Mouse (Mus musculus) left cerebral cortex, adult 2 months (tissue): ENCODE measurements at regions not wholly inside any gene's neighbourhood (a gene's known extent, or its start where the extent isn't known, plus 50 kb on each side); places are given as distances from the start of the nearest gene placed in this dataset.

Experiments
- DNase-seq, 2 experiments: peaks; one replicate each; pipeline ENCODE4 v3.0.0; 2021 to 2022; ENCODE audit warnings: low spot score in 2 of 2, mixed read lengths in 1 of 2; ENCODE audit errors: extremely low spot score in 1 of 2
- H3K27ac ChIP-seq: fragments of 200-600 bp; 2 replicates; pipeline ENCODE4 v1.8.1; 2022
- H3K4me3 ChIP-seq: fragments of 200-600 bp; 2 replicates; pipeline ENCODE4 v1.8.1; 2022
- CTCF ChIP-seq: fragments of 200-600 bp; IDR thresholded peaks from 2 replicates; pipeline ENCODE4 v1.8.1; 2022; ENCODE audit warnings: antibody characterized with exemption, mild to moderate bottlenecking, moderate library complexity
- intact Hi-C: fragments of 180-260 bp; cut with DNase I; formaldehyde crosslinking; loops from one replicate; pipeline ENCODE4 v1.15.1; 2025

DNA sequence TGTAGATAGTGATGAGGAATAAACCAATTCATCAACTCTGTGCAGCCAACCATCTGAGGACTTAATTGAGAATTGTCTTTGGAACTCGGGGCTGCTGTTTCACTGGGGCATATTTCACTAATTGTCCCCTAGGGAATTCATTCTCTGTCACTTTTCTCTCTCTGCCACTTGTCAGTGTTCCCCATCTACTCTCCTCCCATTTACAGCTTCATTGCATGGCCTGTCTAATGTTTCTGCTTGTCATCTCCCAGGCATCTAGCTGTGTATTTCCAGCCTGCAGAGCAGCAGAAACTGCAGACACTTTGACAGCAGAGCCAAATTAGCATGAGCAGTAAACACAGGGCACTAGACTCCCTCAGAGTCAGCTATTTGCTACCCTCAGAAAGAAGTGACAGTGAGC is 1105.2 kb downstream of the Ntrk3 start:
- no peak for TF ChIP-seq CTCF
- no peak for DNase-seq
- intact Hi-C loops: no loop called here

DNA sequence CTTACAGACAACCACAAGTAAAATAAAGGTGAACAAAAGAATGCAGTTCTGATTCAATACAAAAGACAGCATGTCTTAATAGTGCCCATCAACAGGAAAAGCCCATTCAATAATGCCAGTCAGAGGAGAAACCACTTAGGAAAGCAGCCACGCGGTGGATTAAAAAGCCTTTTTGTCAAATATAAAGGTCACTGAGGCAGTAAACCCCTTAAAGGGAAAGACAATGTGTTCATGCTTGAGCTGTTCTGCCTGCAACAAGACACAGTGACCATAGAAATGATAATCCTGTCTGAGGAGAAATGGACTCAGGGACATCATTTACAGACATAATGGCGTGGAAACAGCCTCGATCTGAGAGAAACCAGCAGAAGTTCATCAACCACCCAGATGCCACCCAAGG is 1114.3 kb downstream of the Ntrk3 start:
- no peak overlapping the region for H3K4me3 ChIP-seq
- DNase-seq: no peak
- H3K27ac ChIP-seq: no peak overlapping the region
- no peak for TF ChIP-seq CTCF
- intact Hi-C loops: no loop called here

More for the DNA sequence above, 1105.2 kb downstream of the Ntrk3 start:
- Histone ChIP-seq H3K27ac (no peak overlapping the region), H3K4me3 (no peak overlapping the region)

DNA sequence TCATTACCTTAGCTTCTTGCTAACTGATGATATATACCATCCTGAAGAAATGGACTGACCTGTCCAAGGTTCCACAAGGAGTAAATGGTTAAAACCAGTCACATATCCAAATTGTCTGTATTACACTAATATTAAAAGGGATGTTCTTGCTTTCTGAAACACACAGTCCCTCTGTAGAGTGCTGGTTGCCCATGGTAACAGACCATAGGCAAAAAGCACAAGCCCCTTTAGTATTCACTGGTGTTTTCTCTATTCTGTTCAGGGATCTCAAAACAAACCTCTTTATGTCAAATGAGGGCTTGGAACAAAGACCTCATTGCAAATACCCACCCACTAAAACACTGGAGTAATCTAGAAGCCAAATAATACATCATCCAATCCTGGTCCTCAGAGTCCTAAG is 1114.9 kb downstream of the Ntrk3 start:
- Histone ChIP-seq H3K4me3 (no peak overlapping the region), H3K27ac (no peak overlapping the region)
- no peak for TF ChIP-seq CTCF
- intact Hi-C loops: no loop called here
- no peak for DNase-seq

DNA sequence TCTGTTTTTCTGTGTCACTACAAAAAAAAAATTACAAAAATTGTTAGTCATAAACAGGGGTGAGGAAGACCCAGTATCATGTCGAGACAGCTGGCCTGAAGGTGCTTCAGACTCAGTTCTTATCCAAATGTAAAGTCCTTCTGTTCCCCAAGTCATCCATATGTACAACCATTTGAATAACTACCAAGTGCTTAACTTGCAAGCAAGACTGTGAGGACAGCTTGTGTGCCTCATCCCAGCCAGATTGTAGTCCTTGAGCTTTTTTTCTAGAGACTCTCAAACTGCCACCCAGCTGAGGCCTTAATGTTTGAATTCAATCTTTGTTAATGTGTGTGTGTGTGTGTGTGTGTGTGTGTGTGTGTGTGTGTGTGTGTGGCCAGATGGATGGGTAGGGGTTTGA is 1164.9 kb downstream of the Ntrk3 start:
- no peak overlapping the region for H3K27ac ChIP-seq
- no peak for DNase-seq

DNA sequence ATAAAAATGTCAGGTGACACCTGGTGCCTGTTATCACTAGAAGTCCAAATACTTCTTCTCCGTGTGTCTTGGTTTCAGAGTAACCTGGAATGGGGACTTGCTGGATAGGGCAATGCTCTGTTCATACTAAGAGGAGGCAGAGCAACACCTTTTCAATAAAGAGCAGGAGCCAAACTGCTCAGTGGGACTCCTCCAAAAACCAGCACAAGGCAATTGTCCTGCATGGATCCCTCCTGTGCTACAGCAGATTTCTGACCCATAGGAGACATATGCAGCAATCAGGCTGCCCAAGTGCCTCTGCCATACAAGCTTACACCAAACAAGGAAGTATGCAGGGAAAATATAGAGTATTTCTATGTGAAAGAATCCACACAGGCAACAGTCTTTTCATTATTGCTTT is 1178.7 kb downstream of the Ntrk3 start:
- no peak overlapping the region for H3K27ac ChIP-seq
- no peak for DNase-seq
- H3K4me3 ChIP-seq: no peak overlapping the region
- intact Hi-C loops: no loop called here
- TF ChIP-seq CTCF: no peak

More for the DNA sequence above, 1164.9 kb downstream of the Ntrk3 start:
- no peak for TF ChIP-seq CTCF
- H3K4me3 ChIP-seq: no peak overlapping the region
- intact Hi-C loops: no loop called here

DNA sequence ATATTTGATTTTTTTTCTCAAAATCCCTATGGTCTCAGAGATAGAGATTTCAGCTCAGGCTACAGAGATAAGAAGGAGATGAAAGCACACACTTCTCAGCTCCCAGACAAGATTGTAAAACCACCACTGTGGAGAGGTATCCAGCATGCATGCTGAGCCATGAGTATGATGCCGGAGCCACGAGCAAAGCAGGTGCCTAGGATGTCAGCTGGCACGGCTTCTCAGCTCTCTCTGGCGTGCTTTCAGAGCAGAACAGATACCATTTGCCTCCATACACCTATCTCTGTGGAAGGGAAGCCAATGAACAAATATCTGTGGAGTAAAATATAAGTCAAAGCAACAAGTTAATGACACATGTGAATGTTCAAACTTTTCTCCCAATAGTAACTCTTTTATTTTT is 1179.3 kb downstream of the Ntrk3 start:
- no peak overlapping the region for H3K27ac ChIP-seq
- H3K4me3 ChIP-seq: no peak overlapping the region
- no peak for DNase-seq
- intact Hi-C loops: no loop called here
- TF ChIP-seq CTCF: no peak

DNA sequence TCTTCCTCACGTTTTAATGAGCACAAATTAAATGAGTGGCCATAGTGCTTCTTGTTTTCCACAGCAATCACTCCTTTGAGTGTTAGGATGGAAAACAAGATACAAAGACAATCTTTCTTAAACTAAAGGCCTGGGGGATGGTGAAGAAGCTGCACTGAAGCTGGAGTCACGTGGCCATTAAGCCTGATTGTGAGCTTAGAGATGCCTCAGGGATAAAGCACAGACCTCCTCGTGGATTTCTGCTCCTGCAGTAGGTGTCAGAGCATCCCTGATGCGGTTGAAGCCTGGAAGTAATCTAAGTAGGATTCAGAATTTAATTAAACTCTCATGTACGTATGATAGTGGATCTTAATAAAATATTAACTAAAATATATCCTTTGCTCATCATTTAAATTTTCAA is 1200.9 kb downstream of the Ntrk3 start:
- no peak overlapping the region for H3K27ac ChIP-seq
- intact Hi-C loops: no loop called here
- no peak for DNase-seq
- H3K4me3 ChIP-seq: no peak overlapping the region
- TF ChIP-seq CTCF: no peak

DNA sequence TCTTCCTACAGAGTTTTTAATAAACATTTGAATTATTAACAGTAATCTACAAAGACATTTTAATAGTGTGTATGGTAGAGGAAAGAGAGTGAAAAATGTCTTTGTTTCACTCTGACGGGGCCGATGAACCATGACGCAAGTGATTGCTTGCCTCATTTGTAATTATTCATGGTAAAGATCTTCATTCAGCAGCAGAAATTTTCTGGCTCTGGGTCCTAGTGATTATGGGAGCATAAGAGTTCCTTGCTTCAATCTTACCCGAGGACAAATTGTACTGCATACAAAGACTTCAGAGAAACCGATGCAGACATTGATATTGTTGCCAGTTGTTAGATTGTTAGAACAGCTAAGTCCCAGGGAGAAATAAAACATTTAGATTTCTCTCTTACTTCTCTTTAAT is 1209.9 kb downstream of the Ntrk3 start:
- Histone ChIP-seq H3K4me3 (no peak overlapping the region), H3K27ac (no peak overlapping the region)
- no peak for DNase-seq
- no peak for TF ChIP-seq CTCF
- intact Hi-C loops: no loop called here

DNA sequence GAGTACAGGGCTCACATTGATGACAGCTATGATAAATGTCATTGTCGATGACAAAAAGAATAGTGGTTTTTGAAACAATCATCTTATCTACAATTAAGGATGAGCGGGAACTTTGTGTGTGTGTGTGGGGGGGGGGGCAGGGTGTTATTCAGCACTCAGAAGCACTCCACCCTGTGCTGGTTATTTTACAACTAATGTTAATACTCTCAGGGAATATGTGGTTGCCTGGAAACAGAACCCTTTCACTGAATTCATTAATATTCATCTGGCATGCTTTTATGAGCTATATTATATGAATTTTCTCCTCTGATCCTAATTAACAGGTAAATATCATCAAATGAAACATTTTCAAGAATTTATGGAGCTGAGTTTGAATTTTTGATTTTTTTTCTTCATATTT is 1228.2 kb downstream of the Ntrk3 start:
- no peak for DNase-seq
- Histone ChIP-seq H3K27ac (no peak overlapping the region), H3K4me3 (no peak overlapping the region)
- no peak for TF ChIP-seq CTCF
- intact Hi-C loops: no loop called here

DNA sequence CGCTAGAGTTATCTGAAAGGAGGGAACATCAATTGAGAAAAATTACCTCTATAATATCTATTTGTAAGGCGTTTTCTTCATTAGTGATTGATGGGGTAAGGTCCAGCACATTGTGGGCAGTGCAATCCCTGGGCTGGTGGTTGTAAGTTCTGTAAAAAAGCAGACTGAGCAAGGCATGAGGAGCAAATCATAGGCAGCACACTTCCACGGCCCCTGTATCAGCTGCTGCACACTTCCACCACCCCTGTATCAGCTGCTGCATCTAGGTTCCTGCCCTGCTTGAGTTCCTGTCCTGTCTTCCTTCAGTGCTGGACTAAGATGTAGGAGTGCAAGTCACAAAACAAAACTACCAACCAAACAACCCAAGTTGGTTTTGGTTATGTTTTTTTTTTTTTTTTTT is 1230.2 kb downstream of the Ntrk3 start:
- TF ChIP-seq CTCF: no peak
- H3K4me3 ChIP-seq: no peak overlapping the region
- H3K27ac ChIP-seq: no peak overlapping the region
- DNase-seq: no peak
- intact Hi-C loops: no loop called here

DNA sequence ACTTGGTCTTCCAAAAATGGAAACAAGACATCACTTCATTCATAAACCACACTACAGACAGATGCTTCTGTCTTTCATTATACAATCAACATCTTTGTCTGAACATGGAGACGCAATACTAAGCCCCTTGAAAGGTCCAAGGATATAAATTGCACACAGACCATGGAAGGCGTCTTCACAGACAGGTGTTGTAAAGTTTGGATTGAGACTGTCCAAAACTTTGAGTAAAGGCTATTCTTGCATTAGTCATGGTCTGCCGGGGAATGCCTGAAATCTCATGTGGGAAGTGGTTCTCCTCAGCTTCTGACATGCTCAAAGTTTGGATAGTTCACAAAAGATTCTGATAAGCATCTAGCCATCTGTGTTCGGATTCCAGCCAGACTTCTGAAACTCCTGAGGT is 1235.2 kb downstream of the Ntrk3 start:
- intact Hi-C loops: no loop called here
- DNase-seq: no peak
- no peak for TF ChIP-seq CTCF
- Histone ChIP-seq H3K4me3 (no peak overlapping the region), H3K27ac (no peak overlapping the region)

DNA sequence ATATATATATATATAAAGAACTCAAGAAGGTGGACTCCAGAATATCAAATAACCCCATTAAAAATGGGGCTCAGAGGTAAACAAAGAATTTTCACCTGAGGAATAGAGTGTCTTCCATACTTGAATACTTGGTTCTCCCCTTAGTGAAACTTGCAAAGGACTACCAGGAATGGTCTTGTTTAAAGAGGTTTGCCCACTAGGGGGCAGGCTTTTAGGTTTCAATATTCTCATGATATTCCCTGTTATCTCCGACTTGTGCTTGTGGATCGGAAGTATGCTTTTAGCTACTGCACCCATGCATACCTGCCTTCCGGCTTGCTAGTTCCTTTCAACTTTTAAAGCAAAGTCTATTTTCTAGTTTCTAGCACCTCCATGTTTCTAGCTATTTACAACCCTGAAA is 1242.7 kb downstream of the Ntrk3 start:
- H3K27ac ChIP-seq: no peak overlapping the region
- H3K4me3 ChIP-seq: no peak overlapping the region
- intact Hi-C loops: no loop called here
- TF ChIP-seq CTCF: peak; percentile 27
- no peak for DNase-seq

DNA sequence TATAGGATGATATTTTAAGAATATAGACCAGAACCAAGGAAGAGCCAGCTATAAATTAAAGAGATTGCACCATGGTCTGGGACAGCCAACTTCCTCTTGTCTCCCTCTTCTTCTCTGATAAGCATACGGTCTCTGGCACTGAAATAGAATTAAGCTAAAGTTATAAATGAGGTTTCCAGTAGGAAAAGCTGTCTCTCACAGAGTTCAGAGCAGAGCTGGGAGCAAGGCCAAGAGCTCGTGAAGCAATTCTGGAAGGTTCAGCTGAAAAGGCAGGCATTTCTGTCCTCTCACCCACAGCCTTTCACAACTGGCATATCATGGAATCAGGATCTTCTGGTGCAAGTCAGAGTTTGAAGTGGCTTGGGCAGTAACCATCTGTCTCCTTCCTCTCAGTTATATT is 1247.8 kb downstream of the Agbl1 start:
- TF ChIP-seq CTCF: no peak
- Histone ChIP-seq H3K27ac (no peak overlapping the region), H3K4me3 (no peak overlapping the region)
- no peak for DNase-seq
- intact Hi-C loops: no loop called here

DNA sequence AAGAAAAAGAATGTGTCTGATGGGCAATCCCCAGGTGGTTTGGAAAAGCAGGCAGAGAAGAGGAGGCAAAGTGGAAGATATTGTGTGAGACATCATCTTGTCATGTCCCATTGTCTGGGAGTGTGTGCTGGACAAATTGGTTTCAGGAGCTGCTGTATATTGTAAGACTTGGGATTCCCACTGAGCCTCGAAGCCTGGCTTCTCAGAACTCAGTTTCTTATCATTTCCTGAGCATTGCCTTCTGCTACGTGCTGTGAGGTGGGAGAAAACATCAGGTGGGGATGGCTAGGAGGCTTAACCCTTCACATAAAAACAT is 1216.3 kb downstream of the Agbl1 start:
- intact Hi-C loops: no loop called here
- H3K27ac ChIP-seq: no peak overlapping the region
- no peak overlapping the region for H3K4me3 ChIP-seq
- no peak for DNase-seq
- TF ChIP-seq CTCF: no peak
